Mouse (Mus musculus): ENCODE measurements around the gene Tepsin. TPM values are rescaled to one million over a fixed set of nuclear protein-coding genes. Genes with fewer than 3 reads are reported as not detected.

Tepsin gene
- polyA plus RNA-seq, 1 experiment = 16.1 TPM

DNA sequence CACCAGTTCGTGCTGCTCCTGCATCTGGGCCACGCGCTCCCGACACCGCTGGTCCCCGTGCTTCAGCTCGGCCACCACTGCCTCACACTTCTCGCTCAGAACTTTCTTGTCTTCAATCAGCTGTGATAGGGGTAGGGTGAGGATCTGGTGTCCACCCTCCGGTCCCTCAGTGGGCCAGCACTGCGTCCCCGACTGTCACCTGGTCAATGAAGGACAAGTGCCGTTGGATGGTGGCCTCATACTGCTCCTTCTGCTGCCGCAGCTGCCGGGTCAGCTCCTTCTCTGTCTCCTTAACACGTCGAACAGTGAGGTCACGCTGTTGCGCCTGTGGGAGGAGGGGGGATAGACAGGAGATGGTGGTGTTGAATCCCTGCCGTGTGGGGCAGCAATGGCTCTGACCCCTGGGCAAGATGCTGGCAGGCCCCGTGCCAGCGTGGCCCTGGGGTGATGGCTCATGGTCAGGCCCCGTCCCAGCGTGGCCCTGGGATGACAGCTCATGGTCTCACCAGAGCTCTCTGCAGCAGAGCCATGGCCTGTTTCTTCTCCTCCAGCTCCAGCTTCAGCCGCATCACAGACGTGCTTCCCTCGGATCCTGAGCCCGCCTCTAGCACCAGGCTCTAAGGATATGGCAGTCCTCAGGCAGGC is 28.1 kb downstream of the Tepsin start:
- Histone ChIP-seq H3K4me3 (replicated peaks) (no peak overlapping the region), H3K4me1 (peaks cover 18% of the 10 kb centered on the region; the same call in 1 of the 2 replicates), H3K36me3 (replicated peaks; ENCODE audit: low read length) (peaks cover 60% of the 10 kb centered on the region), H3K27me3 (replicated peaks) (peaks cover 35% of the 10 kb centered on the region), H3K9me3 (no peaks in the 10 kb centered on the region)
- TF ChIP-seq FLI1 (IDR thresholded peaks at IDR 0.05; ENCODE audit: low read length) (no peak), GATA1 (IDR thresholded peaks at IDR 0.05; ENCODE audit: borderline replicate concordance, low read length) (no peak)

DNA sequence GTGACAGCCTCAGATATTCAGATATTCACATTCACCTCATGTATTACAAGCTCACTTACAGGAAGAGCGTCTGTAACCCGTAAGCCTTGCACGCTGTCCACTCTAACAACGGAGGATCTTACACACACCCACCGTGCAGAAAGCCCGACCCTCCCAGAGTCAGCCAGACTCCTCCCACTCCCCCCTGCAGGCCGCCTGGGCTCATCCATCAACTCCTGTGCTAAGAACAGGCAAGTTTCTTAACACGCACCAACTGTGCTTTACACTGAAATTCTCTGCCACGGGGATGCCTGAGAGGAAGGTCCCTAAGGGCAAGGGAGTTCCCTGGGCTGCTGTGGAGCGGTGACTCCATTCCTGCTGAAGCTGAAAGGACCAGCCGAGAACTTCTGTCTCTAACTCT is 29.3 kb downstream of the Tepsin start:
- no peaks in the 10 kb centered on the region for H3K9me3 ChIP-seq
- H3K4me1 ChIP-seq = peaks cover 29% of the 10 kb centered on the region
- H3K27me3 ChIP-seq (replicated peaks) = peaks cover 42% of the 10 kb centered on the region
- peaks cover 60% of the 10 kb centered on the region for H3K36me3 ChIP-seq (replicated peaks; ENCODE audit: low read length)
- TF ChIP-seq FLI1 (IDR thresholded peaks at IDR 0.05; ENCODE audit: low read length) (no peak), GATA1 (IDR thresholded peaks at IDR 0.05; ENCODE audit: borderline replicate concordance, low read length) (no peak)
- H3K4me3 ChIP-seq (replicated peaks) = no peak overlapping the region

DNA sequence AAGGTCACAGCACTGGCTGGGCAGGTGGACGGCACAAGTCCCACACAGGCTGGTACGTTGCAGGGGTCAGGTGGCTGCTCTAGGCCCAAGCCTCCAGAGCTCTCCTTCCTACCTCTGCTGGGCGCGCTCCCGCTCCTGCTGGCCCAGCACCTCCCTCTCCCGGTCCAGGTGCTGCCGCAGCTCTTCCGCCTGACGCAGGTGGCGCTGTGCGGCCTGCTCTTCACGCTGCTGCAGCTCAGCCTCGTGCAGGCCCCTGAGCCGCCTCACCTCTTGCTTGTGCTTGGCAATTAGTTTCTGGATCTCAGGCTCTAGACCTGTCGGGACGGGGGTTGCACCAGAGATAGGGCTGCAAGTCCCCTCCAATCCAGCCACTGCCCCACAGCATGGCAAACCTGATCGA is 30.7 kb downstream of the Tepsin start:
- peaks cover 60% of the 10 kb centered on the region for H3K36me3 ChIP-seq (replicated peaks; ENCODE audit: low read length)

DNA sequence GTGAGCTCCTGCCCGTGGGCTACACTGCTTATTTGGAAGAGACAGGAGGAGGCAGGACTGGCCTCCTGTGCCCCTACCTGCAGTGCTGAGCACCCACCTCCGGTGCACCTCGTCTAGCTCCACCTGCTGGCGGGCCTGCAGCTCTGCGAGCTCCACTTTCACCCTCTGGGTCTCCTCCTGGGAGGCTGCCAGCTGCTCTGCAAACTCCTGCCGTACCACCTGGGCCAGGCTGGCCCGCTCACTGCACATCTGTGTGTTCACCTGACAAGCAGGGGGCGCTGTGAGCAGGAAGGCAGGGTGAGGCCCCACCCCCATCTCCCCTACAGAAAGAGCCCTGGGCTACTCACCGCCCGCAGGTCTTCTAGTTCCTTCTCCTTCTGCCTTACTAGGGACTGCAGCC is 33.2 kb downstream of the Tepsin start:
- no peak for TF ChIP-seq FLI1 (IDR thresholded peaks at IDR 0.05; ENCODE audit: low read length)
- TF ChIP-seq GATA1 (IDR thresholded peaks at IDR 0.05; ENCODE audit: borderline replicate concordance, low read length) = no peak
- H3K36me3 ChIP-seq (replicated peaks; ENCODE audit: low read length) = peaks cover 36% of the 10 kb centered on the region
- peaks cover 29% of the 10 kb centered on the region for H3K4me1 ChIP-seq
- peaks cover 63% of the 10 kb centered on the region for H3K27me3 ChIP-seq (replicated peaks)
- H3K4me3 ChIP-seq (replicated peaks) = no peak overlapping the region
- H3K9me3 ChIP-seq = no peaks in the 10 kb centered on the region

More for the DNA sequence above, 30.7 kb downstream of the Tepsin start:
- no peak overlapping the region for H3K4me3 ChIP-seq (replicated peaks)
- no peak for TF ChIP-seq GATA1 (IDR thresholded peaks at IDR 0.05; ENCODE audit: borderline replicate concordance, low read length)
- no peak for TF ChIP-seq FLI1 (IDR thresholded peaks at IDR 0.05; ENCODE audit: low read length)
- H3K9me3 ChIP-seq = no peaks in the 10 kb centered on the region
- peaks cover 47% of the 10 kb centered on the region for H3K27me3 ChIP-seq (replicated peaks)
- peaks cover 38% of the 10 kb centered on the region for H3K4me1 ChIP-seq

DNA sequence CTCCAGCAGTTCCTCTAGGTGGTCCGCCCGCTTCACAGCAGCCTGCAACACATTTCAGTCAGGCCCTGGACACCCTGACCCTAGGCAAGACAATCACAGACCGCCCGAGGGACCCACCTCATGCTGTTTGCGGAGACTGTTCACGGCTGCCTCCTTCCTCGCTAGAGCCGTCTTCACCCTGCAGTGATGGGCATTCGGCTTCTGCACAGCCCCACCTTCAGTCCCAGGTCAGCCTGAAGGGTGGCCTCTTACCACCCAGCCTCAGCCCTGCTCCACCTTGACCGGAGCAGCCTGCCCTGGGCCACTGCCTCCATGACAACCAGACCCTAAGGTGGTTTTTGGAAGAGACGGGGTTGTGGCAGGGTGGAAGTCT is 33.9 kb downstream of the Tepsin start:
- Histone ChIP-seq H3K27me3 (replicated peaks) (peaks cover 63% of the 10 kb centered on the region), H3K4me3 (replicated peaks) (no peak overlapping the region), H3K36me3 (replicated peaks; ENCODE audit: low read length) (peaks cover 31% of the 10 kb centered on the region), H3K9me3 (no peaks in the 10 kb centered on the region), H3K4me1 (peaks cover 32% of the 10 kb centered on the region)
- no peak for TF ChIP-seq FLI1 (IDR thresholded peaks at IDR 0.05; ENCODE audit: low read length)
- no peak for TF ChIP-seq GATA1 (IDR thresholded peaks at IDR 0.05; ENCODE audit: borderline replicate concordance, low read length)

DNA sequence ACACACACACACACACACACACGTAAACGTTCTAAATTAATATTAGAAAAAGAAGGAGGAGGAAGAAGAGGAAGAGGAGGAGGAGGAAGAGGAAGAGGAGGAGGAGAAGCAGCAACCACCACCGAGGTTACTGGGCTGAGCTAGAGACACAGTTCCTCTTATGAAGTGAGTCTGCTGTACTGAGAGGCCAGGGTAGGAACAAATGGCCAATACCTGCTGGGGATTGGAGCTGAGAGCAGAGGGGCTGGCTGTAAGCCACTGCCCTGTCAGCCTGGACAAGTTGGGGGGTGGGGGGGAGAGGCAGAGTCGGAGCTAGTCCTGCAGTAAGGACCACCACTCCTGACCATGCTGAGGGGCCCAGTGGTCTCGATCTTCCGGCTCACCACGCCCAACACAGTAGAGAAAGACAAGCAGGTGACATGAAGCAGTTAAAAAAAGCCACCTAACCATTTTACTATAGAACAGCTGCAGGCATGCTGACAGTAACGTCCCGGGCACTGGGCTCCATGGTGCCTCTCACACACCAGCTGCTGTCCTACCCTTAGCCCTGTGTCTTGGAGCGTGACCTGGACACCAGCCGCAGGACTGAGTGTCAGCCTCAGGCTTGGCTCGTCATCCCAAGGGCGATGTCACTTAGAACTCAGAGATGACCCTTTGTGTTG is 34.4 kb downstream of the Tepsin start:
- Histone ChIP-seq H3K9me3 (no peaks in the 10 kb centered on the region), H3K4me1 (peaks cover 35% of the 10 kb centered on the region), H3K27me3 (replicated peaks) (peaks cover 64% of the 10 kb centered on the region), H3K4me3 (replicated peaks) (no peak overlapping the region), H3K36me3 (replicated peaks; ENCODE audit: low read length) (peaks cover 27% of the 10 kb centered on the region)
- TF ChIP-seq FLI1 (IDR thresholded peaks at IDR 0.05; ENCODE audit: low read length) = no peak
- TF ChIP-seq GATA1 (IDR thresholded peaks at IDR 0.05; ENCODE audit: borderline replicate concordance, low read length) = no peak

DNA sequence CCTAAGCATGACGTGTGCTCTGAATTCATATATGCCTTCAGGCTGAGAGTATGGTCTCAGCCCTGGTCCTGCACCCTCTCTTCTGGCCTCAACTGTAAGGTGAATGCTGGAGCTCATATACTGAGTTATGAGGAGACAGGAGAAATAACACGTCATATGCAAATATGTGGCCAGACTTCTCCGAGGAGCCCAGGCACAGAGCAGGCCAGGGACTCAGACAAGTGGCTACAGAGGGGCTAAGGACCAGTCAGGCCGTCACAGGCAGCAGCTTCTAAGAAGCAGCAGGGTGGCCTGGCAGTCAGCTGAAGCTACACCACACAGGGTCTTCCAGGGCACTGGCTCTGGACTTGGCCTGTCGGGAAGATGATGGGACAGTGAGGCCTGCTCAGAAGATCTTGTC is 35.2 kb downstream of the Tepsin start:
- no peaks in the 10 kb centered on the region for H3K9me3 ChIP-seq
- TF ChIP-seq FLI1 (IDR thresholded peaks at IDR 0.05; ENCODE audit: low read length) = no peak

DNA sequence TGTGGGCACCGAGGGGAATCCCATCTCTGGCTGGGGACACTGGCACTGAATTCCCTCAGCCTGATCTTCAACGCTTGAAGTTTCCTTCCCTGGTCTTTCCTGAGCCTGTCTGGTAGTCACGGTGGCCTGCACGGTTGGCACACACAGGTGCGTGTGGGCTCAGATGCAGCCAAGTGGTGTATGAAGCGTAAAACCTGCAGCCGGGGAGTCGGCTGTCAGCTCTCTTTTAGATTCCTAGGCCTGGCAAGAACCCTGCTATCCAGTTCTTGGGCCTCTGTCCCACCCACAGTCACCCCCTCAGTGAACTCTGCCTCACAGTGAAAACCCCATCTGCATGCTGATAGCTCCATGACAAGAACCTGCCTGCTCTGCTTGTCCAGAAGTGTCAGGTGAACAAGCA is 37.9 kb downstream of the Tepsin start:
- no peak overlapping the region for H3K4me3 ChIP-seq (replicated peaks)
- TF ChIP-seq FLI1 (IDR thresholded peaks at IDR 0.05; ENCODE audit: low read length) (no peak), GATA1 (IDR thresholded peaks at IDR 0.05; ENCODE audit: borderline replicate concordance, low read length) (no peak)
- peaks cover 6% of the 10 kb centered on the region for H3K36me3 ChIP-seq (replicated peaks; ENCODE audit: low read length)
- H3K4me1 ChIP-seq = peaks cover 55% of the 10 kb centered on the region
- H3K9me3 ChIP-seq = no peaks in the 10 kb centered on the region
- H3K27me3 ChIP-seq (replicated peaks) = peaks cover 72% of the 10 kb centered on the region

More for the DNA sequence above, 35.2 kb downstream of the Tepsin start:
- Histone ChIP-seq H3K36me3 (replicated peaks; ENCODE audit: low read length) (peaks cover 25% of the 10 kb centered on the region), H3K4me1 (peaks cover 43% of the 10 kb centered on the region), H3K4me3 (replicated peaks) (no peak overlapping the region), H3K27me3 (replicated peaks) (peaks cover 70% of the 10 kb centered on the region)

DNA sequence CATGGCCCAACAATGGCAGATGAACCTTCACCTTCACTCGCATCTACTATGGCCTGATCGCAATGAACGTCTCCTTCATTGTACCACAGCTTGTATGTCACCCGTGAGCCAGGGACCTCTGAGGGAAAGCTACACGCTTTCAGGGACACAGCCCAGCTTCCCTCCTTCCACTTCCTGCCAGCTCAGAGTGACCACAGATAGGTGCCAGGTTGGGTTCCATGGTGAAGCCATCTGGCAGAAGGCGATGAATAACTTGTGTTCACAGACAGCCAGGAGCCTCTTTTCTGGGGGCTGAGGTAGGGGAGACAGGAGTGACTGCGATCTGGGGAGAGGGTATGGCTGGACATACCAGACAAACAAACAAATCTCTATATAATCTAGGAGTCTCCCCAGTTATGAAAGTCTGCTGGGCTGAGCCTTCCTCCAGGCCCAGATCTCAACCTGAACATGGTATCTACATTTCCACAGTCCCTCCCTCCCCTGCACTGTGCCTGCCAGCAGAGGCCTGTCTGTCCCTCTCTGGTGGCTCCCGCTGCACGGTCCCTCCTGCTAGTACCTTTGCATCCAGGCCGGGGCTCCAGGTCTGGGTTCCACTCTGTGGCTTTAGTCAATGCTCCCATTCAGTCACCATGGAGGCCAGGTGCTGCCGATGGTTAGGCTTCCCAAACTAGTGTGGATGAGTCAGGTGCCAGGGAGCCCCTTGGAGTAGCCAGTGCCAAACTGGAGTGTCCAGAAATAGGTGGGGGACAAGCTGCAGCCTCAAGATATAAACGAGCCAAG is 42.4 kb downstream of the Tepsin start:
- H3K4me3 ChIP-seq (replicated peaks) = no peak overlapping the region
- H3K4me1 ChIP-seq = peaks cover 56% of the 10 kb centered on the region
- H3K27me3 ChIP-seq (replicated peaks) = peaks cover 67% of the 10 kb centered on the region
- no peaks in the 10 kb centered on the region for H3K36me3 ChIP-seq (replicated peaks; ENCODE audit: low read length)
- TF ChIP-seq GATA1 (IDR thresholded peaks at IDR 0.05; ENCODE audit: borderline replicate concordance, low read length) (no peak), FLI1 (IDR thresholded peaks at IDR 0.05; ENCODE audit: low read length) (no peak)
- no peaks in the 10 kb centered on the region for H3K9me3 ChIP-seq

DNA sequence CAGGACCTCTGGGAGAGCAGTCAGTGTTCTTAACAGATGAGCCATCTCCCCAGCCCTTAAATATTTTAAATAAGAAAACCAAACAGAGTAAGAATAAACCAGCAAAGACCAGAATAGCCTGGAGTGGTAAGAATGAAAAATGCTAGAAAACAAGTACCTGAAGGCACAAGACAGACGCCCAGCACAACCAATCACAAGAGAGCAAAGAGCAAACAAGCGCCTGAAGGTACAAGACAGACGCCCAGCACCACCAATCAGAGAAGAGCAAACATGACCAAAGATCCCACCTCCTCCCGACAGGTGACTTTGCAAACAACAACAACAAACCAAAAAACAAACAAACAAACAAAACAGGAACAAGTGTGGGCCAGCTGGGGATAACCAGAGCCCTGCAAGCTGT is 44.7 kb downstream of the Tepsin start:
- no peak for TF ChIP-seq GATA1 (IDR thresholded peaks at IDR 0.05; ENCODE audit: borderline replicate concordance, low read length)
- TF ChIP-seq FLI1 (IDR thresholded peaks at IDR 0.05; ENCODE audit: low read length) = no peak
- peaks cover 64% of the 10 kb centered on the region for H3K27me3 ChIP-seq (replicated peaks)
- H3K9me3 ChIP-seq = no peaks in the 10 kb centered on the region
- no peaks in the 10 kb centered on the region for H3K36me3 ChIP-seq (replicated peaks; ENCODE audit: low read length)
- H3K4me3 ChIP-seq (replicated peaks) = no peak overlapping the region
- H3K4me1 ChIP-seq = peaks cover 51% of the 10 kb centered on the region
